Mouse (Mus musculus) thymus, postnatal 25 days (tissue): Measurements from ENCODE around the gene Ppp2r1b.

Source experiments
- DNase-seq: peaks from one replicate; pipeline ENCODE4 v3.0.0; 2022

Ppp2r1b gene

GRCm38 (mm10) chr9:50841079-50841789, 3.9 kb upstream of the Ppp2r1b start:
- DNase-seq, result peak; percentile 41

DNA sequence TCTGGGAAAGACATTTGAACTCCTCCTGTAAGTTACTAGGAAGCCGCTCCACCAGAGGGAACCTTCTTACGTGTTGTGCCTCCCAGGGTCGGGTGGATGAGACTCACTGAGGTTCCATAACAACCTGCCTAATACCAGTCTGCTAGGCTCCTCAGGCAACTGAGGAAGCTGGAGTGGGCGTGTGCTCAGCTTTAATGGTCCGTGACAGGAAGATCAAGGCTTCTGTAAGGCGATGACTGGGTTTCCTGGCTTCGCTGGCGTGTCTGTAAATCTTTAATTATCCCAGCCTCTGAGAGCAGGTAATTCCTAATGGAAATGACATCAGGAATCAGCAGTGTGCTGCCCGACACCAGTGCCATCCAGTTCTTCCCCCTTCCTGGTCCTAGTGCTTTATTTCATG, 446 bp downstream of the Ppp2r1b start:
- no peak for DNase-seq

DNA sequence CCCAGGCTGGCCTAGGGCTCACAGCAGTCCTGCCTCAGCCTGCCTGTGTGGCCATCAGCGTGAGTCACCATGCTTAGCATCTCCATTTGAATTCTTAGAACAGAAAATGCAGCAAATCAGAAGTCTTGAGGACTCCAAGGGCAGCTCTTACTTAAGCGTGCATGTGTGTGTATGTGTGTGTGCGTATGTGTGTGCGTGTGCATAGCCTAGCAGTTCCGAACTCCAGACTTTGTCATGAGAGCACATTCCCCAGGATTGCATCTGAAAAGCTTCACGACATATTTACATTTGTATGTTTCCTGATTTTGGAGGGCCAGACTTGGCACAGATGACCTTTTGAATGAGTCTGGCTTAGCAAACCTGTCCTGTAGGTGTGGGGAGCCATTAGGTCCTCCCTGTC, 2.0 kb downstream of the Ppp2r1b start:
- DNase-seq, result no peak

GRCm38 (mm10) chr9:50847606-50848368, 2.7 kb downstream of the Ppp2r1b start:
- no peak for DNase-seq

DNA sequence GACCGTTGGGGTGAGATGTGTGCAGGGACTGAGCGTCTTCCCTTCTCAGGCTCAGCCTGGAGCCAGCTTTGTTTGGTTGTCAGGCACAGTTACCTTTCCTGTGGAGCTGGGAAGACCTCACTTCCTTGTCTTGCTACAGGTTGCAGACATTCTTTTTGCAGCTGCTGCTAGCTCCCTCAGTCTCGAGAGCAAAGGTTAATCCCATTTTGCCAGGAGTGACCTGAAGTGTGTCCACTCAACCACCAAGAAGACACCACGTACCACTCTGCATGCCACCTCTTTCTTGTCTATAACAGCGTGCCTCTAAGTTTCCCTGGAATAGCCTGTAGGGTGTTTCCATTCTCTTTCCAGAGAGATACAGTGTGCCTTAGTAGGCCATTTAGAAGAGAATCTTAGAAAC, 3.7 kb downstream of the Ppp2r1b start:
- no peak for DNase-seq

DNA sequence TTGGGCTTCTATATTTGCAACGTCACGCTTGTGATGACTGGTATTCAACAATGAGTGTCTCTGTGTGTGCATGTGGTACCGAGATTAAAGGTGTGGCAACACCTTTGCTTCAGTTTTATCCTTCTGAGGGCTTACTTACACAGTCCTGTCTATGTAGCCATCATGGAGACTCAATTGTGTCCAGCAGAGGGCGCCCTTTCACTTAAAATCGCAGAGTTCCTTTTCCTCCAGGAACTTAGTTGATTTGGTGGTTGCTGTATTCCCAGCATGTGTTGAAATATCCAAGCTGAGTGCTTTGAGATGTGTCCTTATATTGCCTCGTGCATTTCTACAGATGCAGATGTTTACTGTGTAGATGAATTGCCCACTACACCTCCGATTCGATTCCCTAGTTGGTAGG, 4.1 kb downstream of the Ppp2r1b start:
- peak; percentile 84 for DNase-seq

DNA sequence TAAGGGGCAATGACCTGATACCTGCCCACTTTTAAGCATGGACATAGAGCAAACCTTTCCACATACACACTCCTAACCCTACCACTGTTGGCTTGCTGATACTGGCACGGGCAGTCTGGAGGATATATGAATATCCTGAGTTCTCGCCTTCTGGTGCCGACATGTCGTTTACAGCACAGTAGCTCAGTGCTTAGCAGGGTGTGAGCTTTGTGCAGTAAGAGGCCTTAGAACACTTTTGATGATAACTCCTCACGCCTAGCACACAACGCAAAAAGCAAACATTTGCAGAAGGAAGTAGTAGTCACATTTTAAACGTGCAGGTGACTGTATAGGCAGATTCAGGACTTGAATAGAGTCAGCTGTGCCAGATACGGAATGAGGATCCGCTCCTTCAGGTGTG, 4.7 kb downstream of the Ppp2r1b start:
- DNase-seq, result no peak

- DNase-seq, result no peak
Measured at GRCm38 (mm10) chr9:50850271-50850670, 5.2 kb downstream of the Ppp2r1b start.

- DNase-seq, result no peak
Measured at GRCm38 (mm10) chr9:50850713-50851112, 5.6 kb downstream of the Ppp2r1b start.

DNA sequence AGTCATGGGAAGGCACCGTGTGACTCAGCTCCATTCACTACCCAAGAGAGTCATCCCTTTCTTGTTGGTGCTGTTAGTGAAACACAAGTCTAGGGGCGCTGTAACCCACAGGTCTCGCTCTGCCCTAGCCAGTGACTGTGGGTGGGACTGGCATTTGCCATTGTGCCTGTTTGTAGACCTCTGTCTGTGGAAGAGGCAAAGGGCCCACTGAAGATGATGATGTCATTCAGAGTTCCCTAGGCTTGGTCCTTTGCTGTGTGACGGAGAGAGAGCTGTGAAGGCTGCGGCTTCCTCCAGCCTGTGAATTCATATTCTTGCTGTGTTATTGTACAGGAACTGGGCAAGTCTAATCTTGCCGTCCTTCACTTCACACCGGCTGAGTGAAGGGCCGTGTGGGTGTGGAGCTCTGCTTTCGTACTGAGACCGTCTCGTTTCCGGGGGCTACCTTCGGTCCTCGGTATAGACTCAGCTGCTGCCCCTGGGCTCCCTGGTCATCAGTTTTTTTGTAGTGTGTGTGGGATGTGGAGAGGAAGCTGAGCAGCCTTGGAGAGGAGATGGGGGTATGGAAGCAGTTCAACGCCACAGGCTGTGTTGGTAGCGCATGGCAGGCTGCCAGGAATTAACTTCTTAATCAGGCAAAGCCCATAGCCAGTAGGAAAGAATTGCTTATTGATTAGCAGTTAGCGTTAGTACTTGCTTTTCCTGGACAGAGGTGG, 7.7 kb downstream of the Ppp2r1b start:
- no peak for DNase-seq

DNA sequence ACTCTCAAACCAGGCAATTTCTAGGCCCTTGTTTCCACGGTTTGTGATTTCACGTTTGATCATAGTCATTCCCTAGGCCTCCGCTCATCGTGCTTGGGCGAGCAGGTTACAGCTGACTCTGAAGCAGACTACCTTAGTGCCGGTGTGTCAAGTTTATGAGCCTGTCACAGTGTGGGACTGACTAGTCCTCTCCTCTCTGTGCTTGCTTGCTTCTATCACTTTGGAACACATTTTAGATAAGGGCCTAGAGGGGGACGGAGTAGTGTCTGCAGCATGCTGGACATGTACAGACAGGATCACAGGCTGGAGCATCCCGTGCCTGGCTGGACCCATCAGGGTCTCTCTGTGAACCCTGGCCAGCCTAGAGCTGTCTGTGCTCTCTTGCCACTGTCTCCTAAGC, 9.3 kb downstream of the Ppp2r1b start:
- no peak for DNase-seq

DNA sequence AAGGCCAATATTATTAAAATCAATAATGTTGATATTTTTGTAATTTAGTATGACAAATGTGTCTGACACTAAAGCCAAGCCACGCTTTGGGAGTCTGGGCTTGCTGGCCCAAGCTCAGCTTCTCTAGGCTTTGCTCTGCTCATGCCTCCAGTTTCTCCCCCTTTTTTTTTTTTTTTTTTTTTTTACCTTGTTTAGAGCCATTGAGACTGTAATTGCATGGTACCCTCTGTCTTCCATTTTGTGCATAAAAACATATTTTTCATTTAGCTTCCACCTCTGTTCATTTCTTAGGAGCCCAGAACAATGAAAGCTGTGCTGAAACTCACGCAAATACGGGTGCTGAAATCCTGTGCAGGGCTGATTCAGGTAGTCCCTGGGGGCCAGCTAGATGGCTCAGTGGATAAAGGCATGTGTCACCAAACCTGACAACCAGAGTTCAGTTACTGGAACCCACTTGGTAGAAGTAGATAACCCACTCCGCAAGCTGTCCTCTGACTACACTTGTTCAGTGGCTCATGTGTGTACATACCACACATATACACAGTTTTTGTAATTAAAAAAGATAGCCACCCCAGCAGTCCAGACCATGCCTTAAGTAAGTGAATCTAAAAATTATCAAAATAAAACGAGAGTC, 10.1 kb downstream of the Ppp2r1b start:
- no peak for DNase-seq

DNA sequence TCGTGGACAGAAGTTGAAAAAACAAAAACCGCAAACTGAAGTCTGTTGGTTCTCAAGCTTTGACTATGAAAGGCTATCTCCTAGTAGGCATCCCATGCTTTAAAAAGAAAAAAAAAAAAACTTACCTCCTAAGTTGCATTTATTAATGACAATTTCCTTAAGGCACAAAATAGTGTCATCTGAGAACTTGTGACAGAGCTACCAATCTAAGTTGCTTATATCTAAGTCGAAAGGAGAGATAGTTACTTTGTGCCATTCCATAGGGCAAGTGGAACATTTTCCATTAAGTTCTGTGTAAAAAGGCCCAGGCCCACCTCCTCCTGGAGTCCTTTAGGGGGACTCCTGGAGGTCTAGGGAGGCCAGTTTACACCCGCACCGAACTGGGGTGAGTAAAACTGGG, 10.7 kb downstream of the Ppp2r1b start:
- no peak for DNase-seq

DNA sequence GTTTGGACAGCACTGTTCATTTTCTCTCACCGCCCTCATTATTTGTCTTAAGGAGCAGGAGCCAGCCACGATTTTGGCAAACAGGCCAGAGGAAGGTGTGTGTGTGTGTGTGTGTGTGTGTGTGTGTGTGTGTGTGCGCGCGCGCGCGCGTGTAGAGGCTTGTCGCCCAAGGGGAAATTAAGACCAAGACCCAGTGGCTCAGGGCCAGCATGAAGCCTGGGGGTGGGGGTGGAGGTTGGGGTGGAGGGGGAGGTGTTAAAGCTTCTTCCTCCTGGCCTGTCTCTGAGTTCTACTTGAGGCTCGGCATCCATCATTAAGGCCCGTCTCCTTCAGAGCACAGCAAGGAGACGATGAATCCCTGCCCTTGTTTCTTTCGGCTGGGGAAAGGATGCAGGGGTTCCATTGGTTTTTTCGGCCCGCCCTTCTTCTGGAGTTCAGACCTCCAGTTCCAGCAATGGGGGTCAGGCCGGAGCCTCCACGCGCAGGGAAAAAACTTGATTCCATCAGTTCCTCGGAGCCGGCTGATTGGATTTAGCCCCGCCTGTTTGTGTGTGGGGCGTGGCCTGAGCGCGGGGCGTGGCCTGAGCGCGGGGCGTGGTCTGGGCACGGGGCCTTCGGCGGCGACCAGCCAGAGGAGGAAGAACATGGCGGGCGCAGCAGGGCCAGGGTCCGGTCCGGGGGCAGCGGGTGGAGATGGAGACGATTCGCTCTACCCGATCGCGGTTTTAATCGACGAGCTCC, 11.4 kb downstream of the Ppp2r1b start:
- peak; percentile 96 for DNase-seq

GRCm38 (mm10) chr9:50857082-50857641, 12.1 kb downstream of the Ppp2r1b start:
- DNase-seq, result no peak

GRCm38 (mm10) chr9:50858681-50859080, 13.6 kb downstream of the Ppp2r1b start:
- DNase-seq, result no peak

DNA sequence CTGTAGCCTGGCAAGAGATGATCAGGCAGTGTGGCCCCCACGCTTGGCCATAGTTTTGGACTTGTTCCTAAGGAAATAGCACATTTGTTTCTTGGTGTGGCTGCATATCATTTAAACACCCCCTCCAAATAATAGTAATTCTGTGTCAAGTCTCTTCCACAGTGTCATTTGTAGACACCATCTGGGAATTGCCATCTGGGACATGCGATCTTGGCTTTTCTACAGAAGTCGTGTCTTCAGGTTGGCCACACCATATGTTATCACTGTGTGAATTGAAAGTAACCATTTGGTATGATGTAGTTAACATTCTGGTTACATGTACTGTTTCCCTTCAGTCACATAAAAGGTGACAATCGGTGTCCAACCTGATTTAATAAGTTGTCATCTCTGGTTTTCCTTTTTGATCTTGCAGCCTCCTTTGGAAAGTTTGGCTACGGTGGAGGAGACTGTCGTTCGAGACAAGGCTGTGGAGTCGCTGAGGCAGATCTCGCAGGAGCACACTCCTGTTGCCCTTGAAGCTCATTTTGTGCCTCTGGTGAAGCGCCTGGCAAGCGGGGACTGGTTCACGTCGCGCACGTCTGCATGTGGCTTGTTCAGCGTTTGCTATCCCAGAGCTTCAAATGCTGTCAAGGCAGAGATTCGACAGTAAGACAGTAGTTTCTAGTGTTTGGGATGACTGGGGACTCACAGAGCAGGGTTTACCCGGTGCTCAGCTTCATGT, 16.2 kb downstream of the Ppp2r1b start:
- no peak for DNase-seq

GRCm38 (mm10) chr9:50863824-50864223, 18.7 kb downstream of the Ppp2r1b start:
- DNase-seq, result no peak

- DNase-seq, result no peak
Measured at GRCm38 (mm10) chr9:50864877-50865276, 19.8 kb downstream of the Ppp2r1b start.

GRCm38 (mm10) chr9:50865803-50866202, 20.7 kb downstream of the Ppp2r1b start:
- DNase-seq, result peak; percentile 55

- DNase-seq, result no peak
Measured at GRCm38 (mm10) chr9:50867015-50867414, 21.9 kb downstream of the Ppp2r1b start.

DNA sequence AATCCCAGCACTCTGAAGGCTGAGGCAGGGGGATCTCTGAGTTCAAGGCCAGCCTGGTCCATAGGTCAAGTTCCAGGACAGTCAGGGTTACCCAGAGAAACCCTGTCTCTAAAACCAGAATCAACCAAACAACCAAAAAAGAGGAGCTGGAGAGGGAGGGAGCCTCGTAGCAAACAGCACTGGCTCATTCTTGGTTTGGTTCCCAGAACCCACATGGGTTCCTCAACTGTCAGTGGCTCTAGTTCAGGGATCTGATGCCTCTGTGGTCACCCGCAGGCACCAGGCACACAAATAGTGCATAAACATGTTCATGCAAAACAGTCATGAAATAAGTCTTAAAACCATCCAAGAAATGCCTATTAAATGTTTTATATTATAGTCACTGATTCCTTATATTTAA, 23.1 kb downstream of the Ppp2r1b start:
- DNase-seq, result no peak
